Mouse (Mus musculus) ES-Bruce4 (cell line): Measurements from ENCODE around the gene Lrriq1. TPM values are rescaled to one million over a fixed set of nuclear protein-coding genes. Genes with fewer than 3 reads are reported as not detected.

Experiments
- H3K27ac ChIP-seq: 2 replicates; pipeline ENCODE4 v1.5.1; 2012; ENCODE audit warnings: low read length, inconsistent platforms; ENCODE audit not compliant: insufficient read depth
- H3K27me3 ChIP-seq: 2 replicates; pipeline ENCODE4 v1.6.1; 2012; ENCODE audit warnings: mild to moderate bottlenecking, low read length, inconsistent platforms; ENCODE audit not compliant: control insufficient read depth, poor library complexity, insufficient read depth, severe bottlenecking
- H3K36me3 ChIP-seq: 2 replicates; pipeline ENCODE4 v1.6.1; 2012; ENCODE audit warnings: inconsistent platforms, mild to moderate bottlenecking, low read length, moderate library complexity; ENCODE audit not compliant: control insufficient read depth, poor library complexity, insufficient read depth, severe bottlenecking
- H3K4me1 ChIP-seq: one replicate; pipeline ENCODE4 v1.8.1; 2011; ENCODE audit warnings: low read length; ENCODE audit not compliant: control insufficient read depth, insufficient read depth
- H3K4me3 ChIP-seq: 2 replicates; pipeline ENCODE4 v1.5.1; 2011; ENCODE audit warnings: low read depth, mild to moderate bottlenecking, low read length
- H3K9ac ChIP-seq: 2 replicates; pipeline ENCODE4 v1.6.1; 2012; ENCODE audit warnings: low read depth, mild to moderate bottlenecking, inconsistent platforms; ENCODE audit not compliant: poor library complexity, severe bottlenecking
- H3K9me3 ChIP-seq: replicated peaks from 2 replicates; pipeline ENCODE4 v1.6.1; 2012; ENCODE audit warnings: mild to moderate bottlenecking, low read length, inconsistent platforms; ENCODE audit not compliant: control insufficient read depth, poor library complexity, insufficient read depth, severe bottlenecking
- CTCF ChIP-seq: IDR thresholded peaks from one replicate; pipeline ENCODE4 v1.8.1; 2011; ENCODE audit warnings: low read depth, low read length
- EP300 ChIP-seq: IDR thresholded peaks from 2 replicates; pipeline ENCODE4 v1.6.1; 2011; ENCODE audit warnings: low read depth, low read length; ENCODE audit not compliant: insufficient read depth
- POLR2A ChIP-seq: IDR thresholded peaks from one replicate; pipeline ENCODE4 v1.8.1; 2011; ENCODE audit warnings: low read length; ENCODE audit not compliant: insufficient read depth
- polyA plus RNA-seq: library from polyadenylated mRNA; stranded (reverse); fragments of >200 nt; gene quantifications from 2 replicates; pipeline ENCODE4 v1.2.4, GENCODE M21; 2011; ENCODE audit warnings: low read depth; ENCODE audit not compliant: missing spikeins, insufficient read depth, insufficient read length

Gene Lrriq1
- polyA plus RNA-seq, 1 experiment = 0.58 TPM

DNA sequence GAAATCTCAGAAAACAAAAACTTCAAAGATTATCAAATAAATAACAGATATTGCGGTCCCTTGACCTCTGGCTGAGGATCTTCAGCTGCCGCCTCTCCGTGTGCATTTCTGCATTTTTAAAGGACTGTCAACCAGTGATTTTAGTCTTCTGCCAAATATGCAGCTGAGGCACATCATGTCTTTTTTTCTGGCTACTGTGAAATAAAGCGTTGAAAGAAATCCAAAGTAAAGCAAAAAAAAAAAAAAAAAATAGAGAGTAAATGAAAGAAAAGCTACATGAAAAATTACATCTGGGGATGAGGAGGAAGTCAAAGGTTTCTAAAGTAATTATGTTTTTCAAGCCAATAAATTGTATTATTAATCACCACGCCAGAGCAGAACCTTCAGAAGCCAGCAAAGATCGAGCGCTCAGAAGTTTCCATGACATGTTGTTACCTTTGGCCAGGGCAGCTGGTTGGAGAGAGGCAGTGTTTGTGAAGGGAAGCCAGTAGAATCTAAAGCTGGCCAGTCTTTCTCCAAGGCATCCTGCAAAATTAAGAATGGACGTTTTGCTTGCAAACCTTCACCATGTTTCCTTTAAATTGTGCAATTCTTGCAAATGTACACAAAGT, 90.2 kb downstream of the Lrriq1 start:
- no peaks in the 10 kb centered on the region for H3K36me3 ChIP-seq
- no peaks in the 10 kb centered on the region for H3K27me3 ChIP-seq
- H3K9me3 ChIP-seq = no peaks in the 10 kb centered on the region
- no peak overlapping the region for H3K4me3 ChIP-seq
- H3K4me1 ChIP-seq = no peaks in the 10 kb centered on the region
- no peak for TF ChIP-seq CTCF
- no peak overlapping the region for H3K9ac ChIP-seq
- no peak overlapping the region for H3K27ac ChIP-seq

DNA sequence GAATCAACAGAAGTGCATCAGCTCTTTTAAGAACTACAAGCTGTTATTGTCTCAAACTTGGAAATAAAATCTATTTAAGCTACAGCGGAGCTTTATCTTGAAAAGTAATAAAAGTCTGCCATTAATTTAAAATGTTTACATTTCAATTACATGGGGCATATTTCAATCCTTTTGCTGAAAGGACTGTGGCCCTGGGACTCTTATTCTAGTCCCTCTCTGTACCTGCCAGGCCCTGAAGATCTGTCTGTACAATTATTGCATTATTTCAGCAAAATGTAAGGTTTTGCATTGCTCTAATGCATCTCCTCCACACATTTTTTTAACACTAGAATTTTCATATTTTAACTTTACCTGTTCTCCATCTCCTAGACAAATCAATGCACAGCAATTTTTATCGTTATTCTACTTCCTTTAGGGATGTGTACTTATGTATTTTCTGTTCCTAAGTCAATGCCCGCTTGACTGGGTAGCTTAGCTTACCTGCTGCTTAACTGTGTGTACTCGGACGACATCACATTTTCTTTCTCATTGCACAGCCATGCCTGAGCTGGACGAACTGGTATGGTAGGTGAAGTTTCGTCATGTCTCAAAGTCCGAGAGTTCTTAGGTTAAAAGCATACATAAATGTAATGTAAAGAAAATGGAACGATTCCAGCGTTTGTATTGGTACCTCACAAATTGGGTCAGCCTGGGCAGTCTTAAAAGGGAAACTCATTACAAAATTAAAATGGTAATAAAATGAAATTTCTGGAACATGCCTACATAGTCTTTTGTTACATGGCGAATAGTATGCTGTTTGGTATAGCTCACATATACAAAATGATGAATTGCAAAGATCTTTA, 91.0 kb downstream of the Lrriq1 start:
- H3K27ac ChIP-seq = no peak overlapping the region
- TF ChIP-seq POLR2A (no peak), EP300 (no peak), CTCF (no peak)

DNA sequence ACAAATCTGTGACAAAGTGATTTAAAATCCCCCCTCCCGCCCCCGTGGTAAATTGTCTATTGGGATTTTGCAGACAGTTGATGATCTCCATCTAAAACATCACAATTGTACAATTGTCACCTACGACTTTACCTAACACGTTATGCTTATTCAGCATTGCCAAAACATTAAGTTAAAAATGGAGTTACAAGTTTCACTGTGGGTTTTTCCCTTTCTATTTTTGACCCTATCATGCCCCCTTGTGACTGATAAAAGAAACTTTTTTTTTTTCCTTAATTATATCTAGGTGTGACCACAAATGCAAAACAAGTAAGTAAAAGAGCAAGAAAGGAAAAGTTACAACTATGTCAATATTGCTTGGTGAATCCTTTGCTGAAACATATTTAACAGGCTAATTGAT, 93.6 kb downstream of the Lrriq1 start:
- Histone ChIP-seq H3K9ac (no peak overlapping the region), H3K4me3 (no peak overlapping the region), H3K4me1 (no peaks in the 10 kb centered on the region), H3K27ac (no peak overlapping the region), H3K27me3 (no peaks in the 10 kb centered on the region), H3K9me3 (no peaks in the 10 kb centered on the region), H3K36me3 (no peaks in the 10 kb centered on the region)
- TF ChIP-seq CTCF = no peak
- no peak for TF ChIP-seq POLR2A
- TF ChIP-seq EP300 = no peak

More for the DNA sequence above, 91.0 kb downstream of the Lrriq1 start:
- H3K9me3 ChIP-seq = no peaks in the 10 kb centered on the region
- no peak overlapping the region for H3K9ac ChIP-seq
- H3K27me3 ChIP-seq = no peaks in the 10 kb centered on the region
- H3K4me3 ChIP-seq = no peak overlapping the region
- no peaks in the 10 kb centered on the region for H3K36me3 ChIP-seq
- no peaks in the 10 kb centered on the region for H3K4me1 ChIP-seq

DNA sequence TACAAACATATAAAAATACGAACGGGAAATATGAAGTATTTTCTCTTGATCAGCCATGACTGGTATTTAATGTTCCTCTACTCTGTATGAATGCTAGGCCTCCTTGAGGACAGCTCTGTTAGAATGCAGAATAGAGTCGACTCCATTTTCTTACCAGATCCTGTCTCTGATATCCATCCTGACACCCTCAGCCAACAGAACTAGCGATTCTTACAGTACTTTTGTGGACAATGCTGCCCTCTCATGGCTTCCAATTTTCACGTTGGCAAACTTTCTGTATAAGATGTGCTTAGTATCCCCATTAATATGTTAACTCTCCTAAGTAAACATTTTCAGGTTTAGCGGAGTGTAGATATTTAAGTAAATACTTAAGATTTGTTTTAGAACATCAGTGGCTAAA, 94.6 kb downstream of the Lrriq1 start:
- Histone ChIP-seq H3K36me3 (no peaks in the 10 kb centered on the region), H3K9me3 (no peaks in the 10 kb centered on the region), H3K9ac (no peak overlapping the region), H3K27me3 (no peaks in the 10 kb centered on the region), H3K4me1 (no peaks in the 10 kb centered on the region), H3K4me3 (no peak overlapping the region), H3K27ac (no peak overlapping the region)
- TF ChIP-seq POLR2A (no peak), EP300 (no peak), CTCF (no peak)

DNA sequence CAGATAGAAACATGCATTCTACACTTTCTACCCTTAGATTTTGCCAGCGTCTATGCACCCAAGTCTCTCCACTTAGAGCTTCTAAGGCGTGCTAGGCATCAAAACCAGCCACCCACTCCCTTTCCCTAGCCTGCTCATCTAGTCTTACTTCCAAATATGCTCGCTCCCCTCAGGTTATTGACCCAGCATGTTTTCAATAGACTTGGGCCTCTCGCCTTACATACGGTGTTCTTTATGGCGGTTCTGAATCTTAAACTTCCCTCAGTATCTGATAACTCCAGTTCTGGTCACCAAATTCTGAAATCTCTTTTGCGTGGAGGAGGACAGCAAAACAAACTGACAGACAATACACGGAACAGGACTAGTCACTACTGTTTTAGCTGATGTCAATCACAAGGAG, 95.5 kb downstream of the Lrriq1 start:
- TF ChIP-seq POLR2A (no peak), EP300 (no peak), CTCF (no peak)
- Histone ChIP-seq H3K9me3 (no peaks in the 10 kb centered on the region), H3K27me3 (no peaks in the 10 kb centered on the region), H3K27ac (no peak overlapping the region), H3K36me3 (no peaks in the 10 kb centered on the region), H3K9ac (no peak overlapping the region), H3K4me3 (no peak overlapping the region), H3K4me1 (no peaks in the 10 kb centered on the region)

DNA sequence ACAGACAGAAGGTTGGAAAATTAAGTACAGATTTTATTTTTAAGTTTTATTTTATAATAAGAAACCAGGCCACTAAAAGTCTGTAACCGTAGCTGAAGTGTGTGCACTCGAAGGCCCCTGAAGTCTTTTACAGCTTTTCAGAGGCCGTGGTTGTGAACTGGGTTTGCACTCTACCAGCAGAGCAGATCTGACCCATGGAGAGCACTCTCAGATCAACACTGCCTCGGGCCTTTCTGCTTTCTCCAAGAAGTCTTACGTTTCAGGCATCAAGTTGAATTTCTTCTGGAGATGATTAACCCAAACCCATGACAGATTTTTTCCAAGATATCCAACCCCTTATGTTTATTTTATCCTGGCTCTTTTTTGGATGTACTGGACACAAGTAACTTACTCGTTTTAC, 121.5 kb downstream of the Lrriq1 start:
- Histone ChIP-seq H3K27me3 (no peaks in the 10 kb centered on the region), H3K4me1 (no peaks in the 10 kb centered on the region), H3K4me3 (no peak overlapping the region), H3K27ac (no peak overlapping the region), H3K9me3 (no peaks in the 10 kb centered on the region), H3K9ac (no peak overlapping the region), H3K36me3 (no peaks in the 10 kb centered on the region)
- no peak for TF ChIP-seq CTCF
- no peak for TF ChIP-seq EP300
- TF ChIP-seq POLR2A = no peak
